Mouse (Mus musculus): ENCODE measurements around the gene Eif3k. TPM values are rescaled to one million over a fixed set of nuclear protein-coding genes. Genes with fewer than 3 reads are reported as not detected.

The Eif3k gene
- polyA plus RNA-seq, 1 experiment = 320 TPM

GRCm38 (mm10) chr7:28961927-28962670 is 19.6 kb downstream of the Eif3k start, which contains the start of gene Actn4:
Actn4 (minus strand) TSS chr7:28962340.
- TF ChIP-seq POLR2A (IDR thresholded peaks at IDR 0.05; ENCODE audit: extremely low read depth, insufficient read depth, low read length) (peak; percentile 93), CTCF (IDR thresholded peaks at IDR 0.05; ENCODE audit: extremely low read depth, insufficient read depth, low read length) (no peak)
- Histone ChIP-seq H3K4me3 (ENCODE audit: insufficient read depth, low read length) (peak within 1 kb of the TSS; percentile 92), H3K4me1 (ENCODE audit: control insufficient read depth, insufficient read depth, low read length) (peaks cover 8% of the 10 kb centered on the region; the same call in 1 of the 2 replicates)

GRCm38 (mm10) chr7:28961584-28961926 is 20.1 kb downstream of the Eif3k start:
- peak overlapping the region; percentile 92 for H3K4me3 ChIP-seq (ENCODE audit: insufficient read depth, low read length)
- H3K27ac ChIP-seq (ENCODE audit: insufficient read depth, low read length) = peak overlapping the region; percentile 40
- no peak for TF ChIP-seq POLR2A (IDR thresholded peaks at IDR 0.05; ENCODE audit: extremely low read depth, insufficient read depth, low read length)
- no peak for TF ChIP-seq CTCF (IDR thresholded peaks at IDR 0.05; ENCODE audit: extremely low read depth, insufficient read depth, low read length)
- H3K4me1 ChIP-seq (ENCODE audit: control insufficient read depth, insufficient read depth, low read length) = peaks cover 8% of the 10 kb centered on the region; the same call in 1 of the 2 replicates

More at GRCm38 (mm10) chr7:28961927-28962670, 19.6 kb downstream of the Eif3k start, which contains the start of gene Actn4:
- H3K27ac ChIP-seq (ENCODE audit: insufficient read depth, low read length) = peak within 1 kb of the TSS; percentile 61

GRCm38 (mm10) chr7:28960354-28961046 is 21.2 kb downstream of the Eif3k start:
- Histone ChIP-seq H3K27ac (ENCODE audit: insufficient read depth, low read length) (peak overlapping the region; percentile 40; the same call in 1 of the 2 replicates), H3K4me1 (ENCODE audit: control insufficient read depth, insufficient read depth, low read length) (peaks cover 8% of the 10 kb centered on the region; the same call in 1 of the 2 replicates), H3K4me3 (ENCODE audit: insufficient read depth, low read length) (peak overlapping the region; percentile 92)
- no peak for TF ChIP-seq POLR2A (IDR thresholded peaks at IDR 0.05; ENCODE audit: extremely low read depth, insufficient read depth, low read length)

- TF ChIP-seq POLR2A (IDR thresholded peaks at IDR 0.05; ENCODE audit: extremely low read depth, insufficient read depth, low read length) = no peak
- TF ChIP-seq CTCF (IDR thresholded peaks at IDR 0.05; ENCODE audit: extremely low read depth, insufficient read depth, low read length) = no peak
- Histone ChIP-seq H3K4me1 (ENCODE audit: control insufficient read depth, insufficient read depth, low read length) (peaks cover 10% of the 10 kb centered on the region; the same call in 1 of the 2 replicates), H3K27ac (ENCODE audit: insufficient read depth, low read length) (no peak overlapping the region), H3K4me3 (ENCODE audit: insufficient read depth, low read length) (peak overlapping the region; percentile 92)
These were observed 22.1 kb downstream of the Eif3k start for GRCm38 (mm10) chr7:28959505-28960045.

GRCm38 (mm10) chr7:28958770-28959169 is 22.9 kb downstream of the Eif3k start:
- peaks cover 13% of the 10 kb centered on the region for H3K4me1 ChIP-seq (ENCODE audit: control insufficient read depth, insufficient read depth, low read length)
- TF ChIP-seq CTCF (IDR thresholded peaks at IDR 0.05; ENCODE audit: extremely low read depth, insufficient read depth, low read length) (no peak), POLR2A (IDR thresholded peaks at IDR 0.05; ENCODE audit: extremely low read depth, insufficient read depth, low read length) (no peak)
- H3K27ac ChIP-seq (ENCODE audit: insufficient read depth, low read length) = no peak overlapping the region
- H3K4me3 ChIP-seq (ENCODE audit: insufficient read depth, low read length) = no peak overlapping the region; the same call in 1 of the 2 replicates

GRCm38 (mm10) chr7:28957997-28958725 is 23.5 kb downstream of the Eif3k start:
- TF ChIP-seq CTCF (IDR thresholded peaks at IDR 0.05; ENCODE audit: extremely low read depth, insufficient read depth, low read length) (no peak), POLR2A (IDR thresholded peaks at IDR 0.05; ENCODE audit: extremely low read depth, insufficient read depth, low read length) (no peak)
- H3K27ac ChIP-seq (ENCODE audit: insufficient read depth, low read length) = no peak overlapping the region
- H3K4me3 ChIP-seq (ENCODE audit: insufficient read depth, low read length) = no peak overlapping the region
- H3K4me1 ChIP-seq (ENCODE audit: control insufficient read depth, insufficient read depth, low read length) = peaks cover 13% of the 10 kb centered on the region

GRCm38 (mm10) chr7:28957286-28957685 is 24.4 kb downstream of the Eif3k start:
- Histone ChIP-seq H3K27ac (ENCODE audit: insufficient read depth, low read length) (no peak overlapping the region), H3K4me3 (ENCODE audit: insufficient read depth, low read length) (no peak overlapping the region), H3K4me1 (ENCODE audit: control insufficient read depth, insufficient read depth, low read length) (peaks cover 13% of the 10 kb centered on the region)
- TF ChIP-seq POLR2A (IDR thresholded peaks at IDR 0.05; ENCODE audit: extremely low read depth, insufficient read depth, low read length) = no peak
- no peak for TF ChIP-seq CTCF (IDR thresholded peaks at IDR 0.05; ENCODE audit: extremely low read depth, insufficient read depth, low read length)

GRCm38 (mm10) chr7:28956270-28956669 is 25.4 kb downstream of the Eif3k start:
- TF ChIP-seq POLR2A (IDR thresholded peaks at IDR 0.05; ENCODE audit: extremely low read depth, insufficient read depth, low read length) (no peak), CTCF (IDR thresholded peaks at IDR 0.05; ENCODE audit: extremely low read depth, insufficient read depth, low read length) (no peak)
- no peak overlapping the region for H3K4me3 ChIP-seq (ENCODE audit: insufficient read depth, low read length)
- peaks cover 13% of the 10 kb centered on the region for H3K4me1 ChIP-seq (ENCODE audit: control insufficient read depth, insufficient read depth, low read length)

GRCm38 (mm10) chr7:28955295-28955897 is 26.3 kb downstream of the Eif3k start:
- no peak overlapping the region for H3K27ac ChIP-seq (ENCODE audit: insufficient read depth, low read length)
- TF ChIP-seq CTCF (IDR thresholded peaks at IDR 0.05; ENCODE audit: extremely low read depth, insufficient read depth, low read length) = no peak
- no peak for TF ChIP-seq POLR2A (IDR thresholded peaks at IDR 0.05; ENCODE audit: extremely low read depth, insufficient read depth, low read length)
- no peak overlapping the region for H3K4me3 ChIP-seq (ENCODE audit: insufficient read depth, low read length)
- H3K4me1 ChIP-seq (ENCODE audit: control insufficient read depth, insufficient read depth, low read length) = peaks cover 12% of the 10 kb centered on the region

More at GRCm38 (mm10) chr7:28956270-28956669, 25.4 kb downstream of the Eif3k start:
- H3K27ac ChIP-seq (ENCODE audit: insufficient read depth, low read length) = no peak overlapping the region

Data from cortical plate, adult 2 months (tissue).